Mouse (Mus musculus) heart, embryonic 12.5 days (tissue): ENCODE measurements at regions not wholly inside any gene's neighbourhood (a gene's known extent, or its start where the extent isn't known, plus 50 kb on each side); places are given as distances from the start of the nearest gene placed in this dataset.

Experiments used
- ATAC-seq: fragments of 200-750 bp; cut with Nextera tagmentation; 2 replicates; pipeline ENCODE4 v1.8.0; 2017; ENCODE audit warnings: moderate TSS enrichment, moderate library complexity; ENCODE audit not compliant: insufficient number of reproducible peaks, low FRiP score
- H3K27ac ChIP-seq: fragments of 300-500 bp; sonication (generic); 2 replicates; pipeline ENCODE4 v1.5.1; 2016; ENCODE audit warnings: mild to moderate bottlenecking, moderate library complexity; ENCODE audit not compliant: poor library complexity, severe bottlenecking
- H3K27me3 ChIP-seq: fragments of 300-500 bp; sonication (generic); replicated peaks from 2 replicates; pipeline ENCODE4 v1.6.1; 2016; ENCODE audit warnings: mild to moderate bottlenecking, moderate library complexity
- H3K36me3 ChIP-seq: fragments of 300-500 bp; sonication (generic); 2 replicates; pipeline ENCODE4 v1.6.1; 2016; ENCODE audit warnings: mild to moderate bottlenecking, moderate library complexity
- H3K4me1 ChIP-seq: fragments of 300-500 bp; sonication (generic); replicated peaks from 2 replicates; pipeline ENCODE4 v1.6.1; 2016; ENCODE audit warnings: mild to moderate bottlenecking
- H3K4me2 ChIP-seq: fragments of 300-500 bp; sonication (generic); 2 replicates; pipeline ENCODE4 v1.6.1; 2016; ENCODE audit warnings: mild to moderate bottlenecking, moderate library complexity
- H3K4me3 ChIP-seq: fragments of 300-500 bp; sonication (generic); 2 replicates; pipeline ENCODE4 v1.5.1; 2016; ENCODE audit warnings: mild to moderate bottlenecking
- H3K9ac ChIP-seq: fragments of 300-500 bp; sonication (generic); 2 replicates; pipeline ENCODE4 v1.6.1; 2016; ENCODE audit warnings: mild to moderate bottlenecking, moderate library complexity
- H3K9me3 ChIP-seq: fragments of 300-500 bp; sonication (generic); replicated peaks from 2 replicates; pipeline ENCODE4 v1.6.1; 2016; ENCODE audit warnings: mild to moderate bottlenecking, moderate library complexity
- WGBS: fragments of 180-500 bp; shearing (Covaris S2); methylation state at CpG from one replicate; pipeline ENCODE4 v1.1.7; 2016; 5-methylcytosine and 5-hydroxymethylcytosine counted together

DNA sequence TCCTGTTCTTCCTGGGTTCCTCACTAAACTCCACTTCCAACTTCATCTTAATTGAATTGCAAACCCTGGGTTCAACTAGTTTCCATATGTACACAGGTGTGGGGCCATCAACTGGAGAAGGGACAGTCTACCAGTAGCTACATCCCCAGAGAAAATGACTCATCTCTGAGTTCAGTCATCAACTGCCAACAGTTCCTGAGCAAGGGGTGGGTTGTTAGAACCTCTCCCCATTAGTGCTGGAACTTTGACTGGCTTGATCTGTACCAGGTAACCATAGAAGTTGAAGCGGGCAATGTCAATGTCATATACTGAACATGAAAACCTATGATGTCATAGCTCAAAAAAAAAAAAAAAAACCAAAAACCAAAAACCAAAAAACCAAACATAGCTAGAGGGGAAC, 69.8 kb downstream of the Gm21750 start:
- WGBS = 91% methylated on average over 1 of the region's 1 CpGs
- Histone ChIP-seq H3K9ac (no peak overlapping the region), H3K27ac (no peak overlapping the region), H3K36me3 (no peaks in the 10 kb centered on the region), H3K9me3 (no peaks in the 10 kb centered on the region), H3K27me3 (no peaks in the 10 kb centered on the region), H3K4me3 (no peak overlapping the region), H3K4me1 (peaks cover 7% of the 10 kb centered on the region), H3K4me2 (no peak overlapping the region)
- ATAC-seq = no peak

DNA sequence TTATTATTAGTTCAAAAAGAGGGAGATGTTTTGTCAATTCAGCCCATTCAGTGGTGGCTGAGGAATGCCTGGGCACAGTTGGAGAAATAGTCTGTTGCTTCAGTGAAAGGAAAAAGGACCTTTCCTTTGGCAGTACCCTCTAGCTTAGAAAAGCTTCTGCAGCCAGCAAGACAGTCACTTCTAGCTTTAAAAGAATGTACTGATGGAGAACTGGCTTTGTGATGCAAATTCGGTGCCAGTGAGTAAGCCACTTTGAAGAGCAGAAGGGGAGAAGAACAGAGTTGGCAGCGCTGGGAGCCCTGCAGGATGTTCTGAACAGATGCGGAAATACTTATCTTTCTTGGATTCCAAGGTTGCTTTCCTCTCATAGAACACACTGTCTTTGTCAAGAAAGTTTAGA, 71.1 kb downstream of the Gm21750 start:
- Histone ChIP-seq H3K9me3 (no peaks in the 10 kb centered on the region), H3K9ac (no peak overlapping the region), H3K27ac (no peak overlapping the region), H3K4me3 (no peak overlapping the region), H3K36me3 (no peaks in the 10 kb centered on the region), H3K4me1 (peaks cover 7% of the 10 kb centered on the region), H3K27me3 (no peaks in the 10 kb centered on the region), H3K4me2 (no peak overlapping the region)
- no peak for ATAC-seq
- WGBS = 47% methylated on average over 3 of the region's 3 CpGs

DNA sequence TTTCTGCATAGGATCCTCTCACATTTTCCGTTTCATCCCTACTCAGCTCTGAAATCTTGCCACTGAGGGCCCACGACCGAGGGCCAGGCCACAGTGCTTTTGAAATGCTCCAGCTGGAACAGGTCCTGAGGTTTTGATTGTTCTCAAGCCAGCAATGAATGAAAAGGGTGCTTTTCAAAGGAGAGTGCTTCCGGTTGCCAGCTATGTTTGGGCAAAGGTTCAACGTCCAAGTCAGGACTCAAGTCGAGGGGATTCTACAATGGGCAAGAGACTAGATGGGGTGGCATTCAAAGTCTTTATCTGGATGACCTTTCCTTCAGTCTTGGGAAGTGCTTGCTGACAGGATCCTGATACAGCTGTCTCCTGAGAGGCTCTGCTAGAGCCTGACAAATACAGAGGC, 89.8 kb downstream of the Gm21750 start:
- H3K4me3 ChIP-seq = no peak overlapping the region
- H3K9ac ChIP-seq = no peak overlapping the region
- no peaks in the 10 kb centered on the region for H3K9me3 ChIP-seq
- no peak overlapping the region for H3K4me2 ChIP-seq
- no peak for ATAC-seq
- H3K27me3 ChIP-seq = no peaks in the 10 kb centered on the region
- no peaks in the 10 kb centered on the region for H3K4me1 ChIP-seq
- H3K27ac ChIP-seq = no peak overlapping the region
- H3K36me3 ChIP-seq = no peaks in the 10 kb centered on the region
- 51% methylated on average over 6 of the region's 6 CpGs for WGBS

- Histone ChIP-seq H3K36me3 (no peaks in the 10 kb centered on the region), H3K27ac (no peak overlapping the region), H3K4me2 (no peak overlapping the region), H3K9ac (no peak overlapping the region), H3K9me3 (no peaks in the 10 kb centered on the region), H3K4me1 (no peaks in the 10 kb centered on the region), H3K4me3 (no peak overlapping the region), H3K27me3 (no peaks in the 10 kb centered on the region)
- WGBS = 29% methylated on average over 1 of the region's 1 CpGs
- ATAC-seq = no peak
Observed at GRCm38 (mm10) chr14:73759986-73760385, 99.0 kb downstream of the Gm21750 start.

DNA sequence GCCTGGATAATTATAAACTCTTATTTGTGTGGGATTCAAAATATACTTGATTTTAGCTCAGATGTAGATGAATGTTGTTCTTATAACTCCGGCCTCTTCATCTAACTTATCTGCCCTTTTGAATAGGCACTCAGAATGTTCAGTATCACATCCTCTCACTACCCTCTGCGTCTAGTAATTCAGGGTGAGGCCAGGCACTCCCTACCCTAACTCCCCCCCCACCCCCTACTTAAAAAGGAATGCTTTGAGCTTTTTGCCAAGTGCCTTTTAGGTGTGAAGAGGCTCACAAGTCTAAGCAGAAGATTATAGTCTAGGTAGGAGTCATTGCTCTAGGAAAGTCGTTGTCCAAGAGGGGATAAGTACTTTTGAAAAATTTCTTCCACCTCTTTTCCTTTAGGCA, 111.9 kb downstream of the Gm21750 start:
- Histone ChIP-seq H3K36me3 (no peaks in the 10 kb centered on the region), H3K27ac (no peak overlapping the region), H3K9me3 (no peaks in the 10 kb centered on the region), H3K9ac (no peak overlapping the region), H3K4me1 (no peaks in the 10 kb centered on the region), H3K4me2 (no peak overlapping the region), H3K27me3 (no peaks in the 10 kb centered on the region), H3K4me3 (no peak overlapping the region)
- 44% methylated on average over 3 of the region's 3 CpGs for WGBS
- no peak for ATAC-seq

DNA sequence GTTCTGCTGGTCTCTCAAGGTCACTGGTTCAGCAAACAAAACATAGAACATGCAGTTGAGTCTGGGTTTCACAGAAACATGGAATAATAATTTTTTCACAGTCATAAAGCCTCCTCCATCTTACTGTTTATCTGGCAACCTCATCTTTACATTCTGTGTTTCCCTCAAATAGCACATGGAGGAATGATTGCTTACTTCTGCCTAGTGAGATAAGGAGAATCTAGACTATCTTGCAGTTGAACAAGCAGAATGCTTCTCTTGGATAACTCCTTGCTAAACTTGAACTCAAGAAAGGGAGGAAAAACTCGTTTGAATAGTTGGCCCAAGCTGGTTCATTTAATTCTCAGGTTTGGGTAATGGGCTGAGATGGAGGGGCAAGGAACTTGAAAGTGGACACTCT, 112.8 kb downstream of the Gm21750 start:
- WGBS = 20% methylated on average over 1 of the region's 1 CpGs
- H3K9me3 ChIP-seq = no peaks in the 10 kb centered on the region
- ATAC-seq = no peak
- H3K36me3 ChIP-seq = no peaks in the 10 kb centered on the region
- no peak overlapping the region for H3K4me2 ChIP-seq
- H3K27ac ChIP-seq = no peak overlapping the region
- H3K9ac ChIP-seq = no peak overlapping the region
- H3K27me3 ChIP-seq = no peaks in the 10 kb centered on the region
- no peak overlapping the region for H3K4me3 ChIP-seq
- no peaks in the 10 kb centered on the region for H3K4me1 ChIP-seq

GRCm38 (mm10) chr14:73776066-73776465, 115.0 kb downstream of the Gm21750 start:
- H3K9me3 ChIP-seq = no peaks in the 10 kb centered on the region
- H3K36me3 ChIP-seq = no peaks in the 10 kb centered on the region
- 9% methylated on average over 1 of the region's 1 CpGs for WGBS
- no peaks in the 10 kb centered on the region for H3K4me1 ChIP-seq
- H3K4me3 ChIP-seq = no peak overlapping the region
- no peak overlapping the region for H3K4me2 ChIP-seq
- no peak for ATAC-seq
- no peak overlapping the region for H3K27ac ChIP-seq
- H3K27me3 ChIP-seq = no peaks in the 10 kb centered on the region
- no peak overlapping the region for H3K9ac ChIP-seq

GRCm38 (mm10) chr14:73807169-73807568, 146.1 kb downstream of the Gm21750 start:
- ATAC-seq = no peak
- Histone ChIP-seq H3K4me2 (no peak overlapping the region), H3K4me1 (no peaks in the 10 kb centered on the region)

GRCm38 (mm10) chr14:73838890-73839289, 177.9 kb downstream of the Gm21750 start:
- H3K36me3 ChIP-seq = no peaks in the 10 kb centered on the region
- no peaks in the 10 kb centered on the region for H3K4me1 ChIP-seq
- H3K9ac ChIP-seq = no peak overlapping the region
- WGBS = 50% methylated on average over 6 of the region's 6 CpGs
- no peaks in the 10 kb centered on the region for H3K27me3 ChIP-seq
- no peak overlapping the region for H3K27ac ChIP-seq
- no peak overlapping the region for H3K4me3 ChIP-seq
- no peak overlapping the region for H3K4me2 ChIP-seq
- peaks cover 3% of the 10 kb centered on the region; the same call in 1 of the 2 replicates for H3K9me3 ChIP-seq
- ATAC-seq = no peak

More at GRCm38 (mm10) chr14:73807169-73807568, 146.1 kb downstream of the Gm21750 start:
- Histone ChIP-seq H3K27ac (no peak overlapping the region), H3K9me3 (no peaks in the 10 kb centered on the region), H3K27me3 (no peaks in the 10 kb centered on the region), H3K9ac (no peak overlapping the region), H3K4me3 (no peak overlapping the region), H3K36me3 (no peaks in the 10 kb centered on the region)

DNA sequence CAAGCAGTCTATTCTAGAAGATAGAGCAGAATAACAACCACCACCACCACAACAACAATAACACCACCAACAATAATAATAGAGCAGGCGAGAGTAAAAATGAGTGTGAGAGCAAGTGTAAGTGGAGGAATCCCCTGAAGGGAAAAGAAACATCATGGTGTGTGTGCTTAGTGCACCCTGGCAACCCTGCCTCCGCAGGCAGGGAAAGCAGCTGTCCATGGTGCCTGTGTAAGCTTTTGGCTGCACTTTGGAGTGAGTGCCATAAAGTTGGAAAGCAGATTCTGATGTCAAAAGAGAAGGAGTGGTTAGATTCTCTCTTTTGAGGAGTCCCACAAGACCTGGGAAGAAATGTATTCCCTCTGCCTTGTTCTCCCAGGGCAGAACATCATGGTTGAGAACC, 200.8 kb downstream of the Gm21750 start:
- no peak overlapping the region for H3K4me2 ChIP-seq
- ATAC-seq = no peak
- H3K36me3 ChIP-seq = no peaks in the 10 kb centered on the region
- no peaks in the 10 kb centered on the region for H3K4me1 ChIP-seq
- no peaks in the 10 kb centered on the region for H3K27me3 ChIP-seq
- 35% methylated on average over 2 of the region's 2 CpGs for WGBS
- H3K27ac ChIP-seq = no peak overlapping the region
- no peak overlapping the region for H3K4me3 ChIP-seq
- no peaks in the 10 kb centered on the region for H3K9me3 ChIP-seq
- H3K9ac ChIP-seq = no peak overlapping the region

GRCm38 (mm10) chr14:73874337-73874736, 213.3 kb downstream of the Gm21750 start:
- Histone ChIP-seq H3K36me3 (no peaks in the 10 kb centered on the region), H3K4me1 (no peaks in the 10 kb centered on the region), H3K4me3 (no peak overlapping the region), H3K4me2 (no peak overlapping the region), H3K27ac (no peak overlapping the region), H3K9ac (no peak overlapping the region), H3K9me3 (no peaks in the 10 kb centered on the region), H3K27me3 (no peaks in the 10 kb centered on the region)
- ATAC-seq = no peak

- Histone ChIP-seq H3K27ac (no peak overlapping the region), H3K9ac (no peak overlapping the region), H3K27me3 (no peaks in the 10 kb centered on the region), H3K4me1 (no peaks in the 10 kb centered on the region), H3K9me3 (no peaks in the 10 kb centered on the region), H3K36me3 (no peaks in the 10 kb centered on the region), H3K4me3 (no peak overlapping the region), H3K4me2 (no peak overlapping the region)
- whole genome bisulfite sequencing = 75% methylated on average over 3 of the region's 3 CpGs
- no peak for ATAC-seq
Observed at GRCm38 (mm10) chr14:73875916-73876315, 214.9 kb downstream of the Gm21750 start.
